In genomic region chr1:119545164-119545563, GRCm38 (mm10) we compare ENCODE assay signal across 9 mouse cellular contexts.
"Had no signal": no experiment of that assay in that cellular context is flagged by ENCODE, and none has a peak within 500 bp of the region (broad histone marks: within the 10 kb centered on the region; RNA-seq: fewer than 3 reads in every experiment).

No protein-coding gene starts in this region.

- H3K9me3 ChIP-seq: limb, embryonic 13.5 days; midbrain, embryonic 13.5 days had no signal

- H3K9ac ChIP-seq: limb, embryonic 13.5 days; midbrain, embryonic 13.5 days had no signal

- ATAC-seq: midbrain, embryonic 13.5 days had no signal

- H3K27me3 ChIP-seq: limb, embryonic 13.5 days; midbrain, embryonic 13.5 days had no signal

- H3K4me2 ChIP-seq: limb, embryonic 13.5 days; midbrain, embryonic 13.5 days had no signal

- H3K4me3 ChIP-seq: limb, embryonic 13.5 days; midbrain, embryonic 13.5 days had no signal

- H3K27ac ChIP-seq: kidney, postnatal 0 days; limb, embryonic 13.5 days; midbrain, embryonic 13.5 days; stomach, postnatal 0 days had no signal

- H3K4me1 ChIP-seq: midbrain, embryonic 13.5 days had no signal

- DNase-seq: kidney, adult 2 months; kidney, postnatal 36 days; layer of hippocampus, adult 9-11 months; layer of hippocampus, postnatal 36 days; thymus, postnatal 4 days had no signal
